Mouse (Mus musculus) thymus, adult 2 months (tissue): ENCODE results near the gene Kdm4b. TPM values are rescaled to one million over a fixed set of nuclear protein-coding genes. Genes with fewer than 3 reads are reported as not detected.
A peak's percentile ranks its signal among the peaks of the same experiment; 100 is the strongest.

Experiments used
- DNase-seq: peaks from one replicate; pipeline ENCODE4 v3.0.0; 2021
- H3K27ac ChIP-seq: fragments of 200-500 bp; 2 replicates; pipeline ENCODE4 v1.5.1; 2012; ENCODE audit warnings: low read length, control low read depth; ENCODE audit not compliant: control insufficient read depth, insufficient read depth
- H3K27me3 ChIP-seq: fragments of 200-500 bp; 2 replicates; pipeline ENCODE4 v1.6.1; 2012; ENCODE audit warnings: mild to moderate bottlenecking, low read length, moderate library complexity, mixed read lengths; ENCODE audit not compliant: control insufficient read depth, insufficient read depth
- H3K36me3 ChIP-seq: fragments of 200-500 bp; 2 replicates; pipeline ENCODE4 v1.6.1; 2012; ENCODE audit warnings: mild to moderate bottlenecking, low read length, moderate library complexity; ENCODE audit not compliant: control insufficient read depth, insufficient read depth
- H3K4me1 ChIP-seq: fragments of 200-500 bp; replicated peaks from 2 replicates; pipeline ENCODE4 v1.6.1; 2012; ENCODE audit warnings: low read length; ENCODE audit not compliant: control insufficient read depth, insufficient read depth
- H3K4me3 ChIP-seq: fragments of 200-500 bp; 2 replicates; pipeline ENCODE4 v1.5.1; 2012; ENCODE audit warnings: mild to moderate bottlenecking, low read length, control low read depth, moderate library complexity; ENCODE audit not compliant: control insufficient read depth, insufficient read depth
- CTCF ChIP-seq: fragments of 200-500 bp; IDR thresholded peaks from 2 replicates; pipeline ENCODE4 v1.5.1; 2012; ENCODE audit warnings: mild to moderate bottlenecking, control low read depth, low read length, moderate library complexity, borderline replicate concordance; ENCODE audit not compliant: control insufficient read depth, poor library complexity, insufficient read depth; ENCODE audit errors: extremely low read depth
- POLR2A ChIP-seq: fragments of 200-500 bp; IDR thresholded peaks from 2 replicates; pipeline ENCODE4 v1.6.1; 2012; ENCODE audit warnings: mild to moderate bottlenecking, low read length, control low read depth, moderate library complexity; ENCODE audit not compliant: control insufficient read depth, poor library complexity, insufficient read depth; ENCODE audit errors: extremely low read depth
- WGBS: fragments of 180-500 bp; shearing (Covaris S2); methylation state at CpG from one replicate; pipeline ENCODE4 v1.1.7; 2018; 5-methylcytosine and 5-hydroxymethylcytosine counted together
- polyA plus RNA-seq: library from polyadenylated mRNA; depleted of rRNA; stranded (reverse); fragments of >200 nt; gene quantifications from 2 replicates; pipeline ENCODE4 v1.2.3, GENCODE M21; 2012; rRNA removed

The Kdm4b gene
- polyA plus RNA-seq = 94.1 and 117 TPM in 2 replicates

DNA sequence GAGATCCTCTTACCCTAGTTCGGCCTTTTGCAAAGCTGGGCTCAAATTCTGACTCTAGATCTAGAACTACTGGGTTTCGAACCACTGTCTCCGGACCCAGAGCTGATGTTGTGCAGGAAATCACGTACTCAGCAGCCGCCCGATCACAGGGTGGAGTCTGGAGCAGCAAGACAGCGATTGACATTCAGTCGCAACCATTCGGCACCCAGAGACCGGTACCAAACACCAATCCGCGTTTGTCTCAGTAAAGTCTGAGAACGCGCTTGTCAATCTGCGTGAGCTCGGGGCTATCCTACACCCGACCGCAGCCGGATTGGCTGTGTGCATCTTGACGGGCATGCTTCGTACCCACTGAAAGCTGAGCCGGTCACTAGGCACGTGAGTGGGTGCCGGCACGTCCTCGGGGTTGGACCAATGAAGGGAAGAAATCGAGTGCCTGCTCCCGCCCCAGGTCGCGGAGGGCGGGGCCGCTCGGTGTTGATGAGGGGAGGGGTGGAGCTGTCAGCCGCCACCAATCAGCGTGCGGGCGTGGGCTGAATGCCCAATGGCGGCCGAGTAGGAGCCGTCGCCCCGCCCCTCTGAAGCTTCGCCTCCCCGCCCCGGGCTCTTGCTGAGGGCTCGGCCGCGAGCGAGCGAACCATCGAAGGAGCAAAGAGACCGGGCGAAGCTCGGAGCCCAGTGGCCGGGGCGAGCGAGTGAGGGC lies at the start of gene Kdm4b:
Gene Kdm4b (plus strand): TSS at position 613 of the 703 bp plus-strand sequence.
- TF ChIP-seq CTCF (no peak), POLR2A (peak; percentile 71)
- peak; percentile 98 for DNase-seq
- peak within 1 kb of the TSS; percentile 57 for H3K27ac ChIP-seq
- peaks cover 32% of the 10 kb centered on the region for H3K4me1 ChIP-seq
- H3K27me3 ChIP-seq = no peaks in the 10 kb centered on the region
- under 1% methylated on average over 57 of the region's 57 CpGs for WGBS
- H3K4me3 ChIP-seq = peak within 1 kb of the TSS; percentile 65
- peaks cover 6% of the 10 kb centered on the region; the same call in 1 of the 2 replicates for H3K36me3 ChIP-seq

DNA sequence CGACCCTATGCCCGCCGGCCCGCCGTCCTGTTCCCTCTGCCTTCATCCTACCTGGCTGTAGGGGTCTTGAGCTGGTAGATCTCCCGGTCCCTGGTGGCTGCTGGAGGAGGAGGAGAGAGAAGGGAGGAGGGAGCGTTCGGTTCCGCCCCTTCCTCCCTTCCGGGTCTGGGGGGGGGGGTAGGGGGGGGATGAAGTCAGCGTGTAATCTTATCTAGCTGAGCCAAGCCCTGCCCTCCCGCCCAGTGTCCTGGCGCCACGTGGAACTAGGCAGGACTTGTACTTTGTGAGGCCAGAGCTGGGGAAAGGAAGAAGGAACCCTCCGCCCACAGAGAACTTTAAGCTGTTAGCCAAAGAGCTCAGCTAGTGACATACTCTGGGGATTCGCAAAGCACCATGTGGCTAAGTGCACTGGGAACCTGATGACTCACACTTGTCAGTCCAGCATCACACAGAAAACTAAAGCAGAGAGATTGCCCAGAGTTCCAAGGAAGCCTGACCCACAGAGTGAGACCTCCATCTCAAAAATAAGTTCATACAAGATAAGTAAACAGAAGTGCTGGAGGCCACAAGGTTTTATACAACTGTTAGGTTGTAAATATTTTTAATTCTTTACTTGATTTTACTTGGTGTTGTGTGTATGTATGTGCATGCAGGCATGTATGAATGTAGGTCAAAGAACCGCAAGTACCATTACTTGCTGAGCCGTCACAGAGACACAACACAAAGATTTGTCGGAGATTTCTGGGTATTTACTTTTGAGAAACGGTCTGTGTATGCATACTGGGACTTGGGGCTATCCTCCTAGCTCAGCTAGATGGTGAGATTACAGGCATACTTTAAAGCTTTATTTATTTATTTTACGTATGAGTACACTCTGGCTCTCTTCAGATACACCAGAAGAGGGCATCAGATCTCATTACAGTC lies 49.0 kb upstream of the Kdm4b start, which contains the start of gene Ticam1:
Gene Ticam1 (minus strand): TSS at position 144 of the 924 bp plus-strand sequence.
- Histone ChIP-seq H3K4me1 (peaks cover 14% of the 10 kb centered on the region), H3K27ac (peak within 1 kb of the TSS; percentile 66), H3K36me3 (no peaks in the 10 kb centered on the region), H3K27me3 (no peaks in the 10 kb centered on the region), H3K4me3 (peak within 1 kb of the TSS; percentile 85)
- DNase-seq = peak; percentile 68
- TF ChIP-seq CTCF (peak; percentile 46; the same call in 1 of the 2 replicates), POLR2A (0 out of 2 replicates have a peak, but pooled peaks have one; percentile 16)
- WGBS = 3% methylated on average over 21 of the region's 21 CpGs

DNA sequence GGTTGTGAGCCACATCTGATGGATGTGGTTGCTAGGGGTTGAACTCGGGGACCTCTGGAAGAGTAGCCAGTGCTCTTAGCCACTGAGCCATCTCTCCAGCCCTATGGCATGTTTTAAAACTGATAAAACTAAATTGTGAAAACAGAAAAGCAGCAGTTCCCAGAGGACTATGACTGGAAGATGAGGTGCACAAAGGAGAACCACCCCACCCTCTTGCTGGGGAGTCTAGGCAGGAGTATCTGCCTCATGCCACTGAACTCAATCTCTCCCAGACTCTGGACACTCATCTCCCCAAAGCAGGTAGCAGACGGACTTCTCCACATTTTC lies 48.3 kb upstream of the Kdm4b start:
- no peaks in the 10 kb centered on the region for H3K27me3 ChIP-seq
- TF ChIP-seq POLR2A (no peak), CTCF (no peak)
- no peaks in the 10 kb centered on the region for H3K36me3 ChIP-seq
- H3K4me3 ChIP-seq = no peak overlapping the region
- H3K27ac ChIP-seq = peak overlapping the region; percentile 11; the same call in 1 of the 2 replicates
- WGBS = 50% methylated on average over 2 of the region's 2 CpGs
- no peak for DNase-seq
- H3K4me1 ChIP-seq = peaks cover 14% of the 10 kb centered on the region

DNA sequence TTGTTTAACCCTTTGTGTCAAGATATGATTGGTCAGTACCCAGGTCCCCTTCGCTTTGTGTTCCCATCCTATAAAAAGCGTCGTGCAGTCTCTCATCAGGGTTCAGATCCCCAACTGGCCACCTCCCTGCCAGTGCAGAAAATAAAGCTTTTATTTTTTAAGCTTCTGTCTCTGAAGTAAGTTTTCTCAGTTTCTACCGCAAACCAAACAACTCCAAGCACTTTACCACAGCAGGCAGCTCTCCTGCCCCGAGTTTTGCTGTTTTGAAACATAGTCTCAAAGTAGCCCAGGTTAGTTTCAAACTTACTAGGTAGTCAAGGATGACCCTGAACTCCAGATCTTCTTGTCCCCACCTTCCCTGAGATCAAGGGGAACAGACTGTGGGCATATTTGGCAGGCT lies 47.5 kb upstream of the Kdm4b start:
- no peaks in the 10 kb centered on the region for H3K27me3 ChIP-seq
- TF ChIP-seq CTCF (no peak), POLR2A (no peak)
- 94% methylated on average over 5 of the region's 5 CpGs for WGBS
- no peak overlapping the region for H3K4me3 ChIP-seq
- no peak for DNase-seq
- no peaks in the 10 kb centered on the region for H3K36me3 ChIP-seq
- H3K27ac ChIP-seq = no peak overlapping the region
- peaks cover 15% of the 10 kb centered on the region for H3K4me1 ChIP-seq

GRCm38 (mm10) chr17:56279481-56280155 lies 46.2 kb upstream of the Kdm4b start:
- DNase-seq = no peak
- Histone ChIP-seq H3K4me1 (peaks cover 17% of the 10 kb centered on the region), H3K27me3 (no peaks in the 10 kb centered on the region), H3K4me3 (no peak overlapping the region), H3K36me3 (no peaks in the 10 kb centered on the region), H3K27ac (no peak overlapping the region)
- TF ChIP-seq CTCF (no peak), POLR2A (no peak)
- WGBS = 94% methylated on average over 12 of the region's 12 CpGs

DNA sequence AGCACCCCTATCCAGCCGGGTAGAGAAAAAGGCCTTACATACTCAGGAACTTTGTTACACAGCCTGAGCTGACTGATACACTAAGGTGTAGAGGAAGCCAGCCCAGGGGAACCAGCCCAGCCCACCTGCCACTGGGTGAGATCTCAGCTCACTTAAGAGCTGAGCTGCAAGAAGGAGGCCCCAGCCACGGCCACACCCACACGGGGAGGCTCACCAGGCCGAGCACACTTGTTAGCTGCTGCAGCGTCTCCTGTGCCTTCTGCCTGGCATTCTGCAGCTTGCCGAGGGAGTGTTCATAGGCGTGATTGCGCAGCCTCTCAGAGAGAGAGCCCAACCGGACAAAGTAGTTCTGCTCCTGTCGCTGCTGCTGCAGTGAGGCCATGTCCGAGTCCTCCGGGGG lies 44.7 kb upstream of the Kdm4b start:
- Histone ChIP-seq H3K4me3 (no peak overlapping the region), H3K36me3 (peaks cover 4% of the 10 kb centered on the region; the same call in 1 of the 2 replicates), H3K4me1 (peaks cover 13% of the 10 kb centered on the region), H3K27me3 (no peaks in the 10 kb centered on the region), H3K27ac (no peak overlapping the region)
- 96% methylated on average over 12 of the region's 12 CpGs for WGBS
- no peak for TF ChIP-seq CTCF
- TF ChIP-seq POLR2A = no peak
- no peak for DNase-seq
